Mouse (Mus musculus): Measurements from ENCODE around the gene Slc30a6. TPM values are rescaled to one million over a fixed set of nuclear protein-coding genes. Genes with fewer than 3 reads are reported as not detected.
A peak's percentile ranks its signal among the peaks of the same experiment; 100 is the strongest.

Gene Slc30a6
- total RNA-seq (2014; fragmentation: Nextera tagmentation) (48.2 and 50.7 TPM in 2 replicates), total RNA-seq (2017) (15.4 and 17.0 TPM in 2 replicates), polyA plus RNA-seq (2012) (0.99 and 1.2 TPM in 2 replicates)

- H3K9me3 ChIP-seq (replicated peaks) = no peaks in the 10 kb centered on the region
- DNase-seq (ENCODE audit: low spot score) = peak; percentile 81
- ATAC-seq (ENCODE audit: extremely low read depth, insufficient number of reproducible peaks, low FRiP score, poor library complexity, severe bottlenecking) = peak; percentile 98
- TF ChIP-seq GATA1 (IDR thresholded peaks at IDR 0.05; ENCODE audit: borderline replicate concordance, low read length) (no peak), CTCF (IDR thresholded peaks at IDR 0.05; ENCODE audit: low read depth, low read length) (no peak), POLR2AphosphoS5 (IDR thresholded peaks at IDR 0.05; ENCODE audit: insufficient replicate concordance, low read depth, low read length) (no peak), TAL1 (conservative IDR thresholded peaks at IDR 0.05; ENCODE audit: low read depth, low read length) (no peak)
- H3K4me1 ChIP-seq (ENCODE audit: insufficient read depth, low read depth, low read length) = peaks cover 19% of the 10 kb centered on the region
- peak within 1 kb of the TSS; percentile 84 for H3K4me3 ChIP-seq (ENCODE audit: low read depth, low read length)
- peaks cover 14% of the 10 kb centered on the region for H3K36me3 ChIP-seq (replicated peaks)
- H3K27me3 ChIP-seq (ENCODE audit: insufficient read depth, low read length) = no peaks in the 10 kb centered on the region
Measured at GRCm38 (mm10) chr17:74395383-74396065, at the start of gene Slc30a6. TSS of gene Slc30a6 (plus strand) at chr17:74395608.

GRCm38 (mm10) chr17:74363592-74363991 is 31.8 kb upstream of the Slc30a6 start:
- Histone ChIP-seq H3K4me3 (ENCODE audit: low read depth, low read length) (no peak overlapping the region), H3K27me3 (ENCODE audit: insufficient read depth, low read length) (no peaks in the 10 kb centered on the region), H3K9me3 (replicated peaks) (no peaks in the 10 kb centered on the region), H3K4me1 (ENCODE audit: insufficient read depth, low read depth, low read length) (no peaks in the 10 kb centered on the region), H3K36me3 (replicated peaks) (peaks cover 60% of the 10 kb centered on the region)
- TF ChIP-seq POLR2AphosphoS5 (IDR thresholded peaks at IDR 0.05; ENCODE audit: insufficient replicate concordance, low read depth, low read length) = no peak
- ATAC-seq (ENCODE audit: extremely low read depth, insufficient number of reproducible peaks, low FRiP score, poor library complexity, severe bottlenecking) (no peak), DNase-seq (ENCODE audit: low spot score) (no peak)

GRCm38 (mm10) chr17:74376916-74377315 is 18.5 kb upstream of the Slc30a6 start:
- no peaks in the 10 kb centered on the region for H3K9me3 ChIP-seq (replicated peaks)
- peaks cover 64% of the 10 kb centered on the region for H3K36me3 ChIP-seq (replicated peaks)
- H3K27me3 ChIP-seq (ENCODE audit: insufficient read depth, low read length) = no peaks in the 10 kb centered on the region
- H3K4me1 ChIP-seq (ENCODE audit: insufficient read depth, low read depth, low read length) = no peaks in the 10 kb centered on the region
- no peak for ATAC-seq (ENCODE audit: extremely low read depth, insufficient number of reproducible peaks, low FRiP score, poor library complexity, severe bottlenecking)
- TF ChIP-seq POLR2AphosphoS5 (IDR thresholded peaks at IDR 0.05; ENCODE audit: insufficient replicate concordance, low read depth, low read length) = no peak
- TF ChIP-seq TAL1 (conservative IDR thresholded peaks at IDR 0.05; ENCODE audit: low read depth, low read length) = no peak
- no peak for TF ChIP-seq GATA1 (IDR thresholded peaks at IDR 0.05; ENCODE audit: borderline replicate concordance, low read length)
- no peak for TF ChIP-seq CTCF (IDR thresholded peaks at IDR 0.05; ENCODE audit: low read depth, low read length)
- TF ChIP-seq GATA2 (IDR thresholded peaks at IDR 0.05; ENCODE audit: borderline replicate concordance, low read depth, low read length) = no peak
- H3K4me3 ChIP-seq (ENCODE audit: low read depth, low read length) = no peak overlapping the region
- DNase-seq (ENCODE audit: low spot score) = no peak

- ATAC-seq (ENCODE audit: extremely low read depth, insufficient number of reproducible peaks, low FRiP score, poor library complexity, severe bottlenecking) (no peak), DNase-seq (ENCODE audit: low spot score) (no peak)
- Histone ChIP-seq H3K36me3 (replicated peaks) (peaks cover 67% of the 10 kb centered on the region), H3K4me1 (ENCODE audit: insufficient read depth, low read depth, low read length) (no peaks in the 10 kb centered on the region), H3K27me3 (ENCODE audit: insufficient read depth, low read length) (no peaks in the 10 kb centered on the region), H3K4me3 (ENCODE audit: low read depth, low read length) (no peak overlapping the region), H3K9me3 (replicated peaks) (no peaks in the 10 kb centered on the region)
- no peak for TF ChIP-seq GATA1 (IDR thresholded peaks at IDR 0.05; ENCODE audit: borderline replicate concordance, low read length)
- no peak for TF ChIP-seq POLR2AphosphoS5 (IDR thresholded peaks at IDR 0.05; ENCODE audit: insufficient replicate concordance, low read depth, low read length)
- TF ChIP-seq TAL1 (conservative IDR thresholded peaks at IDR 0.05; ENCODE audit: low read depth, low read length) = no peak
- no peak for TF ChIP-seq GATA2 (IDR thresholded peaks at IDR 0.05; ENCODE audit: borderline replicate concordance, low read depth, low read length)
- no peak for TF ChIP-seq CTCF (IDR thresholded peaks at IDR 0.05; ENCODE audit: low read depth, low read length)
Measured at GRCm38 (mm10) chr17:74386657-74387056, 8.8 kb upstream of the Slc30a6 start.

GRCm38 (mm10) chr17:74389847-74390246 is 5.6 kb upstream of the Slc30a6 start:
- Histone ChIP-seq H3K27me3 (ENCODE audit: insufficient read depth, low read length) (no peaks in the 10 kb centered on the region), H3K4me3 (ENCODE audit: low read depth, low read length) (no peak overlapping the region), H3K36me3 (replicated peaks) (peaks cover 38% of the 10 kb centered on the region), H3K9me3 (replicated peaks) (no peaks in the 10 kb centered on the region), H3K4me1 (ENCODE audit: insufficient read depth, low read depth, low read length) (peaks cover 4% of the 10 kb centered on the region)
- DNase-seq (ENCODE audit: low spot score) (no peak), ATAC-seq (ENCODE audit: extremely low read depth, insufficient number of reproducible peaks, low FRiP score, poor library complexity, severe bottlenecking) (no peak)
- no peak for TF ChIP-seq GATA1 (IDR thresholded peaks at IDR 0.05; ENCODE audit: borderline replicate concordance, low read length)
- TF ChIP-seq TAL1 (conservative IDR thresholded peaks at IDR 0.05; ENCODE audit: low read depth, low read length) = no peak
- no peak for TF ChIP-seq POLR2AphosphoS5 (IDR thresholded peaks at IDR 0.05; ENCODE audit: insufficient replicate concordance, low read depth, low read length)
- no peak for TF ChIP-seq GATA2 (IDR thresholded peaks at IDR 0.05; ENCODE audit: borderline replicate concordance, low read depth, low read length)
- TF ChIP-seq CTCF (IDR thresholded peaks at IDR 0.05; ENCODE audit: low read depth, low read length) = no peak

GRCm38 (mm10) chr17:74394381-74394780 is 1.0 kb upstream of the Slc30a6 start:
- TF ChIP-seq GATA1 (IDR thresholded peaks at IDR 0.05; ENCODE audit: borderline replicate concordance, low read length) = no peak
- TF ChIP-seq POLR2AphosphoS5 (IDR thresholded peaks at IDR 0.05; ENCODE audit: insufficient replicate concordance, low read depth, low read length) = no peak
- TF ChIP-seq GATA2 (IDR thresholded peaks at IDR 0.05; ENCODE audit: borderline replicate concordance, low read depth, low read length) = no peak
- no peak for TF ChIP-seq TAL1 (conservative IDR thresholded peaks at IDR 0.05; ENCODE audit: low read depth, low read length)
- no peak for TF ChIP-seq CTCF (IDR thresholded peaks at IDR 0.05; ENCODE audit: low read depth, low read length)
- peaks cover 19% of the 10 kb centered on the region for H3K4me1 ChIP-seq (ENCODE audit: insufficient read depth, low read depth, low read length)
- no peaks in the 10 kb centered on the region for H3K27me3 ChIP-seq (ENCODE audit: insufficient read depth, low read length)
- no peaks in the 10 kb centered on the region for H3K9me3 ChIP-seq (replicated peaks)
- H3K36me3 ChIP-seq (replicated peaks) = peaks cover 13% of the 10 kb centered on the region
- DNase-seq (ENCODE audit: low spot score) (no peak), ATAC-seq (ENCODE audit: extremely low read depth, insufficient number of reproducible peaks, low FRiP score, poor library complexity, severe bottlenecking) (no peak)
- no peak overlapping the region for H3K4me3 ChIP-seq (ENCODE audit: low read depth, low read length)
